Mouse (Mus musculus): ENCODE data around the gene Golga2.
A peak's percentile ranks its signal among the peaks of the same experiment; 100 is the strongest.

DNA sequence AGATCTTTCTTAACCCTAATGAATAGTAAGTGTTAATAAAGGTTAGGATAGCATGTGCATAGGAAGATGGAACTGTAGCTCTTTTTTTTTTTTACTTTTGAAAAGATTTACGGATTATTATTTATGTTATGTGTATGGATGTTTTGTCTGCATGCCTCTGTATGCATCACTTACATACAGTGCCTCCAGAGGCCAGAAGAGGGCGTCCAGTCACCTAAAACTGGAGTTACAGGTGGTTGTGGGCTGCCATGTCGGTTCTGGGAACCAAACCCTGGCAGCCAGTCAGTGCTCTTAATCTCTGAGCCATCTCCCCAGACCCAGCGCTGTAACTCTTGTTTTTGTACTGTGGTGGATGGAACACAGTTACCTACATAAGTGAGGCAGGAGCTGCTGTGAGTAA is 37.1 kb downstream of the Golga2 start:
- TF ChIP-seq CTCF (IDR thresholded peaks at IDR 0.05; ENCODE audit: borderline replicate concordance, extremely low read depth, insufficient read depth, insufficient read length) (peak; percentile 7; the same call in 1 of the 2 replicates), POLR2A (IDR thresholded peaks at IDR 0.05; ENCODE audit: borderline replicate concordance, extremely low read depth, insufficient read depth, insufficient read length, poor library complexity, severe bottlenecking) (no peak)

Data from brain, embryonic 14.5 days (tissue).